Mouse (Mus musculus): Measurements from ENCODE around the gene Gbp2.
"Not testable (repeated sequence)": the region's sequence is repeated elsewhere in the genome, so short reads cannot be mapped to it uniquely, and the experiment has no call there.

The Gbp2 gene

GRCm38 (mm10) chr3:142620111-142620955, at the start of gene Gbp2:
Gbp2 (plus strand) TSS chr3:142620602.
- DNase-seq: no peak

GRCm38 (mm10) chr3:142570738-142571137, 49.7 kb upstream of the Gbp2 start:
- DNase-seq: no peak

GRCm38 (mm10) chr3:142577108-142577507, 43.3 kb upstream of the Gbp2 start:
- no peak for DNase-seq

DNA sequence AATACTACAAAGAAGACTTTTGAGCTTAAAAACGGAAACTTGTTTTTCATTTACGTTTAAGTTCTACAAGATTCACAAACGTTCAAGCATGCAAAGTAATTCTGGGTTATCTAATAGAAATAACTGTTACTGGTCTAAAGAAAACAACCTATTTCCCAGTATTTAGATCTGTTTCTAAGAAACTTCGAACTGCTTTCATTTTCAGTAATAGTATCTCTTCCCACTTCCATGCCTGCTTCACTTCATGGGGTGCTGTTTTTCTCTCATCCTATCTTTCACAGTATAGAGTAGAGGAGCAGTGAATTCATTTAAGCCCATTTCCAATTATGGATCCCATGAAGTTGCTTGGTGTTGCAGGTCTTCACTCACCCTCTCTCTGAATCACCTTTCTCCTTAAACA, 42.1 kb upstream of the Gbp2 start:
- no peak for DNase-seq

DNA sequence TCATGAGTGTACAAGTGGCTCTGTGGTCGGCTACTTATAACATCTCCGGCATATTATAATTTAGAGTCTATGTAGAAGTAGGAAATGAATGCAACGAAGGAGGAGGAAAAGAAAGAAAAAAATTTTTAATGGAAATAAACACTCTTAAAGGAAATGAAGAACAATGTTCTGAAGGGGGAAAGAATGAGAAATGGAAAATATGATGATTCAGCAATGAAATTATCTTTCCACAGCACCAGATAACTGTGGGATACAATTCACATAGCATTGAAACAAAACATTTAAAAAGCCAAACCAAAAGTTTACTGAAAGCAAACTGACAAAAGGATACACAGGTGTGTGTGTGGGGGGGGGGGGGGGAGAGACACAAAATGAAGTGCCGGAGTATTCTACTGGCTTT, 37.3 kb upstream of the Gbp2 start:
- no peak for DNase-seq

- DNase-seq: no peak
Observed at GRCm38 (mm10) chr3:142587386-142587785, 33.0 kb upstream of the Gbp2 start.

DNA sequence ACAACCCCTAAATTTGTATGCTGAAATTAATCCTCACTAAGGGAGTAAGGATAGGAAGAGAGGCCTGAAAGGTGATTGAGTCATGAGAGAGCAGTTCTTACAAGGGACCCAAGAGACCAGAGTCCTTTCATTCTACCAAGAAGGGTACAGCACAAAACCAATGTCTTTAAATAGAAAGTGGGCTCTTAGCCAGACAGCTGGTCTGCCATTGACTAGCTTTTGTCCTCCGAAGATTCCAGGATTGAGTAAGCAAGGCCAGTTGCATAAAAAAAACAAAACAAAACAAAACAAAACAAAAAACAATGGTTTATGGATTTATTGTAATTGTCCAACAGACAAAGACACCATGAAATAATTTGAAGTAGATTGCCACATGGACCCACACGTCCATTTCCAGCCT, 31.5 kb upstream of the Gbp2 start:
- DNase-seq: no peak

- no peak for DNase-seq
Observed at GRCm38 (mm10) chr3:142590431-142591067, 29.9 kb upstream of the Gbp2 start.

- no peak for DNase-seq
Observed at GRCm38 (mm10) chr3:142594547-142594946, 25.9 kb upstream of the Gbp2 start, which contains the start of gene Gbp2b. Gbp2b (plus strand) TSS chr3:142594847.

GRCm38 (mm10) chr3:142597923-142598322, 22.5 kb upstream of the Gbp2 start:
- DNase-seq: no peak

DNA sequence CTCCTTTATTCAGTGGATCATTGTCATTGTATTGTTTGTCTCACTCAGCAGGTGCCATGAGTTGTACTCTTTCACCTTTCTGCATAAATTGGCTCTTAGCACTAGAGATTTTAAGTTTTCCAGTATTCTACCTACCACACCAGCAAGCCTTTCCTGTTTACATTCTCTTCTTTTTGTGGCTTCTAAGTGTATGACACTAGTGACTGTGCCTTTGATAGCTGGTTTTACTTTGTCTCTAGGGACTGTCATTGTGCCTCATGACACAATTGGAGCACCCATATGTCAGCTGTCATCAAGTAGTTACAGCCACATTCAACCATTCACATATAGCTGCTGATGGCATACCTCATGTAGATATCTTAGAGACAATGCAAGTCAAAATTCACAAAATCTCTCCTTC, 18.7 kb upstream of the Gbp2 start:
- no peak for DNase-seq

- DNase-seq: no peak
Observed at GRCm38 (mm10) chr3:142618658-142619057, 1.7 kb upstream of the Gbp2 start.

DNA sequence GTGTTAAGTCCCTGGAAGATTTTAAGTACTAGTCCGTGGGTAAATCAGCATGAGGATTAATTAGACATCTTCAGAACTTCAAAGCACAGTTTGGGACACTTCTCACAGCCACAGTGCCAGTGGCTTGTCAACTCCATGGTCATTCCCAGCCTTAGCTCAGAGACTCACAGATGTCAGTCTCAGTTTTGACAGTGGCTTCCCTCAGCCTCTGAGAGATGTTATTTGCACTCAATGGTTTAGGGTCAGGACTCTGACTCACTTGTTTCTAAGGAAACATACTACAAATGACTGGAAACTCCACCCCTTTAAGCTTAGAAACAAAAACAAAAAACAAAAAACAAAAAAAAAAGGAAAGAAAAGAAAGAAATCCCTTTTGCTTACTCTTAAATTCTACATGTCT, 796 bp upstream of the Gbp2 start:
- DNase-seq: no peak

DNA sequence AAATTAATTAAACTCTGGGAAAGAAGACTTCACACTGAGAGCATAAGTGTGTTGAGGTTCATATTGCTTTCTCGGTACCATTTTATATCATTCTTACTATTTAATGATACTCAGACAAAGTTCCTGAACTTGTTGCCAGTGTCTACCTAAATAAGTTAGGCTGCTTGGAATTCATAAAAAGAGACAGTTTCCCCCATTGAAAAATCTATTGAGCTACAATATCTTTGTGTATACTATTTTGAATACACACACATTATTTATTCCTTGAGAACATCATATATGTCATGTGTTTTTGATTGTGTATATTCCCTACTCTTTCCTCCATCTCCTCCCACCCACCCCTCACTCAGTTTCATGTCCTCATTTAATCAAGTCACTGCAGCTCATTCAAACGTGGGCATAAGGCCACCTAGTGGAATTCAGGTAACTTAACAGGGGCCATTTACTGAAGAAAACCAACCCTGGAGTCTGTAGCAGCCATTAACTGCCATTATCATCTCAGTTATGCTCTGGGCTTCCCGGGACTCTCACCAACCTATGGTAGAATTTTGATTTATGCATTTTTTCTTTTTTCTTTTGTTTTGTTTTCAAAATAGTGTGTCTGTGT, 657 bp downstream of the Gbp2 start:
- DNase-seq: no peak

DNA sequence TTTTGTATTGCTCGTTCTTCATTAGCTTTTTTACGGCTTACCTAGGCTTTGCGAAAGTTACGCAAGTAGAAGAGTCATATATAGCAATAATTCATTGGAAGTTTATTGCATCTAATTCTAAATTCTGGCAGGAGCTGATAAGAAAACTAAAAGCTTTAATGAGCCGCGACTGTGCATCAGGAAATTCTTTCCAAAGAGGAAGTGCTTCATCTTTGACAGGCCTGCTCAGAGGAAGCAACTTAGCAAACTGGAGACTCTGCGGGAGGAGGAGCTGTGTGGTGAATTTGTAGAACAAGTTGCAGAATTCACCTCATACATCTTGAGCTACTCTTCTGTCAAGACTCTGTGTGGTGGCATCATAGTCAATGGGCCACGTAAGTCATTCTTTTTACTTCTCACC, 10.0 kb downstream of the Gbp2 start:
- no peak for DNase-seq

- peak; percentile 74 for DNase-seq
Observed at GRCm38 (mm10) chr3:142640201-142640600, 19.8 kb downstream of the Gbp2 start.

GRCm38 (mm10) chr3:142645949-142646348, 25.5 kb downstream of the Gbp2 start:
- peak; percentile 86 for DNase-seq

DNA sequence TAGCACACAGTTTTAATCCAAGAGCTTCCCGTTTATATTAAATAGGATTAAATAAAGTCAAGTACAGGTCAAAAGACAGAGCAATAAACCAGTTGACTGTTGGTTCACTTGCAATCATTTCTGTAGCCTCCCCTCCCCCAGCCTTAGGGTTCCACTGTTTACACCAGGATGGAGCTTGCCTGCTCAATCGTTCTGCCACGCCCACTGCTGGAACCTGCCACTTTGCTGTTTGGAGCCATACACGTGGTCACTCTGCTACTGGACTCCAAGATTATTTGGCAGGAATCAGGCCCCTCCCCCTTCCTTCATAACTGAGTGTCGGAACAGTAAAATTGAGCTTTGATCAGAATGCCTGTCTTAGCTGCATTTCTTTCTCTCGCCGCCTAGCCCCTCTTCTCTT, 27.4 kb downstream of the Gbp2 start:
- not testable (repeated sequence) for DNase-seq

DNA sequence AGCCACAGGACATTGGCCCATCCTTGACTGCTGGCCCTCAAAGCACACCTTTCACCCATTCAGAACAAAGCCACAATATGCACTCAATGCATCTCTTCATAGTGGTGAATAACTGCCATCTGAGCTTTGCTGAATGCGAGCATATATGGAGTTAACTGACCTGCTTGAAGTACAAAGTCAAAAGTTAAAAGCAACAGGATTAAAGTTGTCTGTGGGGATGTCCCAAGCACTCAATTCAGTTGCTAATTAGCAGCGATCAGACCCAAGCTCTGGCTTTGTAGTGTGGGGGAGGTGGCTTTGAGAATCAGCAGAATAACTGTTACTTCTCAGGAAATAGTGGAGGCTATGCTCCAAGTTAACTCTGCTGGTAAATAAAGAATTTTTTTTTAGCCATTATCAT, 29.8 kb downstream of the Gbp2 start:
- no peak for DNase-seq

GRCm38 (mm10) chr3:142664723-142665122, 44.3 kb downstream of the Gbp2 start:
- DNase-seq: no peak

DNA sequence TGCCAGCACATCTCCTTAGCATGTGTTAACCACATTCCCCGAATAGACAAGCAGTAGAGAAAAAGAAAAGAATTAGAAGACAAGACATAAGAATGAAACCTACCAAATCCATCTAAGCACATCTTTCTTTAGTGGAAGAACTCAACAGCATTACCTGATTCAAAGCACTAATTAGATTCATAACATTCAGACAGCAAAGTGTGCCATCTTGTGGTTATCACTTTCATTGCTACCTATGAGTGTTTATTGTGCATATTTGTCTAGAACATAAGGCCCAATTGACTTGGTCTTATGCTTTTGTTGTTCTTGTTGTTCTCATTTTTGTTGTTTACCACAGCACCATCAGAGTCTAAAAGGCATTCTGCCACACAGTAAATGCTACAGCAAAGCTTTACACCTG, 54.2 kb downstream of the Gbp2 start:
- no peak for DNase-seq

Data from right cerebral cortex, postnatal 4 days (tissue).